Mouse (Mus musculus) naive thymus-derived CD4-positive, alpha-beta T cell, adult 2 months (primary cell): ENCODE results near the gene Dnmt1.
"Not testable (repeated sequence)": the region's sequence is repeated elsewhere in the genome, so short reads cannot be mapped to it uniquely, and the experiment has no call there.

ENCODE experiments used
- DNase-seq: peaks from one replicate; pipeline ENCODE4 v3.0.0-alpha.2; 2011; ENCODE audit warnings: low read depth

Dnmt1 gene

DNA sequence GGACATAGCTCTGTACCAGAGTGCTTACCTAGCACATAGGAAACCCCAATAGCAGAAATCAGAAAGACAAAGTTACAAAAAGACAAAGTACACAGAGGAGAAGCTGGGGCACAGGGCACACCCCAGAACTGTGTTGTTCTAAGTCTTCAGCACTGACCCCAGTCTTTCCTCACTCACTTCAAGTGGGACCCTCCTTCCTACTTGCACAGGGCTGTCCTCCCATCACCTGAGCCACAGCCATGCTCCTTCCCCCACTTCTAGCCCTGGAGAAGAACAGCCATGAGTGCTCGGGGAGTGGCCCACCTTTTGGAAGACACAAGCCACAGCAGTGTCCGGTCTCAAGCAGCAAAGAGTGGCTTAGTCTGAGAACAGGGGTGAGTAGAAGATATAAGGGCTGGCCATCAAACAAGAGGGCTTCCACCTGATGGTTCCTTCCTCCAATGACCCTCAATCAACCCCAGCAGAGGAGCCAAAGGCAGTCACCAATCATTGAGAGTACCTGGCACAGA, at the start of gene Dnmt1:
Dnmt1 (minus strand) TSS at position 459 of the 509 bp plus-strand sequence.
- DNase-seq = no peak

DNA sequence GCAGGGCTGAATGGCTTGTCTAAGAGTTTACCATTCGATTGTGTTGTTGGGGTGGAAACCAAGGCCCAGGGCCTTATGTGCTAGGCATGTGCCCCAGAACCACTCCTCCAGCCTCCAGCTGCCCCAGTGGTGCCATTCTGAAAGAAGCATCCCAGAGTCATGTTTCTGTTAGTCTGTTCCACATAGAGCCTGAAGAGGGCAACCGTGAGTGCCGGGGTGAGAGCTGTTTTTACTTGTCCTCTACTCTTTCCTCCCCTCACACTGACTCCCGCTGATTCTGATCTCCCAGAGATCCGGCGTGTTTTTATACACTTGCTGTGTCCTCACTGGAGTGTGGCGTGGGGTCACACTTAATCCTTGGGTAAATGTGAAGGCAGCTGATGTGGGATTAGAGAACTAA, 48.3 kb upstream of the Dnmt1 start:
- DNase-seq = no peak

DNA sequence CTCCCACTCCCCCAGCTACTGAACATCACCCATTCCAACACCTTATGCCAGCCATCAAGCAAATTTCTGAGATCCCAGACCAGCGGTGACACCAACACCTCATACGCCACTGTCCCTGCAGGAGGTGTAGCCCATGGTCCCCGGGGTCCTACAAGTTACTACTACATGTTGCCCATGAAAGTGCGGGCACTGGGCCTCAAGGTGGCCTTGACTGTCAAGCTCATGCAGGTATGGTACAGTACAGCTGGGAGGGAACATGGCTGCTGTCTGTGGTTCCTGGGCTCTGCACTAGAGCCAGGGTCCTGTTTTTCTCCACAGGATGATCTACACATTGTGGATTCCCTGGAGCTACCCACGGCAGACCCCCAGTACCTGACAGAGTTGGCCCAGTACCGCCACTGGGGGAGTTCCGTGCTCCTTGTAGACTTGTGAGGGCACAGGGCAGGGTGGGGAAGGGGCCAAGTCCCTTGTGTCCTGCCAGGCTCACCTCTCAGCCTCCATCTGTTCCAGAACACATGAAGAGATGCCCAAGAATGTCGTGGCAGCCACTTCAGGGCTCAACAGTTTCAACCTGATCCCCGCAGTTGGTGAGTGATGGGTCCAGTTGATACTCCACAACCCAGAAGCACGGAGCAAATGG, 47.7 kb upstream of the Dnmt1 start:
- DNase-seq = no peak

DNA sequence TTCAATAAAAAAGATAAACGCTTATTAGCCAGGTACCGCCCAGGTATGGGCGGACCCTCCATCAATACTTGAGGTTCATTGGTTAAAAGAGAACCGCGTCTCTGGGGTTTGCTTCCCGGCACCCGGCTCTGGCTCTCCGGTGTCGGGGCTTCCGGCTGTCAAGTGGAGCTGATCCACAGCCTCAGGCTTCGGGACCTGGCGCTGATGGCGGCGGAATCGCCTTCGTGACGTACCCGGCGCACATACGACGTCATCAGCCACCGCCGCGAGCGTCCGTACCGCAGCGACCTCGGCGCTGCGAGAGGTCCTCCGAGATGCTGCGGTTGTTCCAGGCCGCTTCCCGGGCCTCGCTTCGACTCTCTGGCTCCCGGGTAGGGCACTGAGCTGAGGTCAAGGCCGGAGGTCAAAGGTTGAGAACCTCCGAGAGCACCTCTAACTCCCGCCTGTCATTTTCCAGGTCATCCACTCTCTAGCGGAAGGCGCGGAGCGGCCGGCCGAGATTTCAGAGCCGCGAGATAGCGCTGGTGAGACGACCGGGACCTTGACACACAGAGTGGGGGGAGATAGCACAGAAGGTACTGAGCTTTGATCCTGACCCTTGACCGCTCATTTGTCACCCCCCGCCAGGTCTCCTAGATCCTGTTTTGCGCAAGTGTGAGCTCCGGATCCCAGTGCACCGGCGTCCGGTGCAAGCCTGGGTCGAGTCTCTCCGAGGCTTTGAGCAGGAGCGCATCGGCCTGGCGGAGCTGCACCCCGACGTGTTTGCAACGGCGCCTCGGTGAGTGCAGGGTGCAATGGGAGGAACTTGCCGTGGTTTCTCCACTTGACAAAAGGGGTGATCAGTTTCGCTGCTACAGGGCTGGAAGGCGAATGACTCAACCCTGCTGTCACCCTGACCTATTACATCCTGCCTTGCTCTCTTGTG, 43.2 kb upstream of the Dnmt1 start, which contains the start of gene Mrpl4:
Mrpl4 (plus strand) TSS at position 112 of the 925 bp plus-strand sequence.
- peak; percentile 91 for DNase-seq

DNA sequence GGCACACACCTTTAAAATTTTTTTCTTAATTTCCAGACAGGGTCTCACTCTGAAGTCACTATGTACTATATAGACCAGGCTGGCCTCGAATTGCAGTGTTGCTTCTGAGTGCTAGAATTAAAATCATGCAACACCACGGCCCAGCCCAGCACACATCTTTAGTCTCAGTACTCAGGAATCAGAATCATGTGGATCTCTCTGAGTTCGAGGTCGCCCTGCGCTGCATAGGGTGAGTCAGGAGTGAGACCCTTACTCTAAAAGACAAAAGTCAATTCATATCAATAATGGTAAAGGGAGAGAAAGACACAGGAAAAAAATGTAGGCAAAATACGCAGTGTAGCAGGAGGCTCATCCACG, 42.6 kb upstream of the Dnmt1 start:
- no peak for DNase-seq

DNA sequence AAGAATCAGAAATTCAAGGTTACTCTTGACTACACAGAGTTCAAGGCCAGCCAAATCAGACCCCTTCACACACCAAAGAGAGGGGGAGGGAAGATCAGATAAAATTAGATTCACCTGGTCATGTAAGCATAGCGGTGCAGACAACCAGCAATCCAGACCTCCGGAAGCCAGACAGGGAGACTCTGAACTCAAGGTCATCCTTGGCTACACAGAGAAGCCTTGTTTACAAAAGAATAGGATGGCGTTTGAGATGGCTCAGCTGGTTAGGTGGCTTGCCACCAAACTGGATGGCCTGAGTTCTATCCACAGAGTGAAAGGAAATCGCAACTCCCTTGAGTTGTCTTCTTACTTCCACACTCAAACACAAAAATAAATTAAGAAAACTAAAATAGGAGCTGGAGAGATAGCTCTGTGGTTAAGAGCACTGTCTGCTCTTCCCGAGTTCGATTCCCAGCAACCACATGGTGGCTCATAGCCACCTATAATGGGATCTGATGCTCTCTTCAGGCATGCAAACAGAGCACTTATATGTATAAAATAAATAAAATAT, 42.0 kb upstream of the Dnmt1 start:
- DNase-seq = no peak

DNA sequence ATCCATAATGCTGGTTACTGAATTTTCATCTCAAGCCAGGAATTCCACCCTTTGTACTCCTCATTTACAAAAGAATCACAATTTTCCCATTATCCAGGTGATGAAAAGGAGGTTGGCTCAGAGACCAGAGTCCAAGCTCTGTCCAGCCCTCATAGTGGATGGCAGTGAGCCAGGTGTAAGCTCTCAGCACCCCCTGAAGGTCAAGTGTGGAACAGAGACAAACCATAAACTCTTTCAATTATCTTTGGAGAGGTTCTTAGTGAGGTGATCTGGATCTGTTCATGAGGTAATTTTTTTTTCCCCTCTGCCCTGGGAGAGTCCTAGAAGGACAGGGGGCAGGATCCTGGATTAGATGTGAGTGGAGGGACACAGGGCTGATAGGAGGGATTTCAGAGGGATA, 41.1 kb upstream of the Dnmt1 start:
- no peak for DNase-seq

DNA sequence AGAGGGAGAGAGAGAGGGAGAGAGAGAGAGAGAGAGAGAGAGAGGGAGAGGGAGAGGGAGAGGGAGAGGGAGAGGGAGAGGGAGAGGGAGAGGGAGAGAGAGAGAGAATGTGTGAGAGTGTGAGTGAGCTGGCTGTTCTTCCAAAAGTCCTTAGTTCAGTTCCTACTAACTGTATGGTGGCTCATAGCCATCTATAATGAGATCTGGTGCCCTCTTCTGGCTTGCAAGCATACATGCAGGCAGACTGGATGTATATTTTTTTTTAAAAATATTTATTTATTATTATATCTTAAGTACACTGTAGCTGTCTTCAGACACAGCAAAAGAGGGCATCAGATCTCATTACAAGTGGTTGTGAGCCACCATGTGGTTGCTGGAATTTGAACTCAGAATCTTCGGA, 38.6 kb upstream of the Dnmt1 start:
- not testable (repeated sequence) for DNase-seq

DNA sequence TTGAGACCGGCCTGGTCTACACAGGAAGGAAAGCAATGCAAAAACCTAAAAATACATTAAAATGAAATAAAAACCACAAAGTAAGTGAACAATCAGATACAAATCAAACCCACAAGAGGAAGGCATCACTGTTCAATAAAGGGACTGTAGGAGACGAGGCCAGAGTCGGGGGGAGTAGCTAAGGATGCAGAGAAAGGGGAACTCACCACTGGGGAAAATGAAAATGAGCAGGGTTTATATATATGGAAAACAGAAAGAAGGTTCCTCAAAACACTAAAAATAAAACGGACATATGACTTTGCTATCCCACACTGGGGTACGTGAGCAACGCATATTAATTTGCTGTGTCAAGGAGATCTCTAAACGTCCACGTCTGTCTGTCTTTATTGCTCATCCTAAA, 37.4 kb upstream of the Dnmt1 start:
- no peak for DNase-seq

DNA sequence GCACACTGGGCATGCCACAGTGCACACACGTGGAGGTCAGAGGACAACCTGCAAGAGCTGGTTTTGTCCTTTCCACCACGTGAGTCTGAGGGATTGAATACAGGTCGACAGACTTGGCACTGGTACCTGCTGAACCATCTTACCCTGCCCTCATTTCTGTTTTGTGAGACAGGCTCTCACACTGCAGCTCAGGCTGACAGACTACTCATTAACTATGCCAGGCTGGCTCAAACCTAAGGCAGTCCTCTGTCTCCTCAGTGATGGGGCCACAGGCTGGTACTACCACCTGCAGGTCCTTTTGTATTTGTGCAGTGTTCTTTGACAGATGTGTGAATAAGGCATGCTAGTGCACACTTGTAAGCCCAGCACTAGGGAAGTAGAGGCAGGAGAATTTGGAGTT, 35.4 kb upstream of the Dnmt1 start:
- no peak for DNase-seq

DNA sequence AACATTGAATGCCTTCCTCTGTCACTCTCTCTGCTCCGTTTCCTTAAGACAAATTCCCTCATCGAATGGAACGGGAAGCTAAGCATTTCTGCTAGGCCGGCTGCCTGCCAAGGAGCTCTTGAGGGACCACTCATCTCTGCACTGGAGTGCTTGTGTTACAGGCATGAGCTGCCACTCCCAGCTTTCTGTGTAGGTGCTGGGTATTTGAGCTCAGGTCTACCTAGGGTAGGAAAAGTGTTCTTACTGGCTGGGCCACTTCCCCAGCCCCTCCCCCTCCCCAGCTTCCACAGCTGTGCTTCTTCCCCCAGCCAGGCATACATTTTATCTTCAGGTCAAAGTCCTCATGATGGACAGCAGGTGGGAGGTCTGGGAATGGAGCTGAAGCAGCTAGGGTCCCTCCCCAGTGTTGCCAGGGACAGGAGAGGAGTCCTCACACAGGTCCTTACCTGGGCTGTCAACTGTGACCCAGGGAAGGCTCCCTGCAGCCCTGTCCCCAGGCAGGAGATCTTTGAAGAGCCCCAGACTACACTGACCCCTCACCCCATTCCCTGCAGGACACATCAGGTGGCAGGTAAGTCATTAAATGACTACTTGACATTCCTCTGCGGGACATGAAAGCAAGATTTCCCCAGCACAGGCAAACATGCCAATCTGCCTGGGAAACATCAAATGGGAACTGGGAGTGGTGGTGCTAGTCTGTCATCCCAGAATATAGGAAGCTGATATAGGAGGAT, 33.6 kb upstream of the Dnmt1 start:
- DNase-seq = no peak

DNA sequence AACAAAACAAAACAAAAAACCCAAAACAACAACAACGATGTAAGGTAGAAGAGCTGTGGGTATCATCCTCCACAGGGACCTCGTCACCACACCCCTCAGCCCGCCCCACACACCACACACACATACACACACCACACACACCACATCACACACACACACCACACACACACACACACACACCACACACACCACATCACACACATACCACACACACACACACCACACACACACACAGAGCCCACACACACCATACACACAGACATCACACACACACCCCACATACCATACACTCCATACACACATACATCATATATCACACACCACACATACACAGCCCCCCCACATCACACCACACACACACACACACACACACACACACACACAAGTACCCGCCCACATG, 31.9 kb upstream of the Dnmt1 start:
- no peak for DNase-seq

DNA sequence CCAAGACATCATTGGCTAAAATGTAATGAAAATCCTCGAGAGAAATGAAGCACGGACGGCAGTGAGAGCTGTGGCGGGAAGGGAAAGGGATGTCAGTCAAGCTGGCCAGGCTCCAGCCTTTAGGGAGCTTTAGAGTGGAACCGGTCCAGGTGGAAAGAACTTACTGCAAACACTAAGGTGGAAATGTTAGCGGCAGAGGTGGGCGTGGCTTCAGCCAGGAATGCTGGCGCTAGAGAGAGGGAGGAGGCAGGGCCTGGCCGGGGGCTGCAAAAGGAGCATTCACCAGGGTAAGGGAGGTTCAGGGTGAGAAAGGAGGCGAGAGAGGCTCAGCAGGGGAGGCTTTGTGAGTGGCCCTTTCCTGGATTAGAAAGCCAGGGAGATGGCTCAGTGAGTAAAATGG, 31.2 kb upstream of the Dnmt1 start:
- DNase-seq = no peak

DNA sequence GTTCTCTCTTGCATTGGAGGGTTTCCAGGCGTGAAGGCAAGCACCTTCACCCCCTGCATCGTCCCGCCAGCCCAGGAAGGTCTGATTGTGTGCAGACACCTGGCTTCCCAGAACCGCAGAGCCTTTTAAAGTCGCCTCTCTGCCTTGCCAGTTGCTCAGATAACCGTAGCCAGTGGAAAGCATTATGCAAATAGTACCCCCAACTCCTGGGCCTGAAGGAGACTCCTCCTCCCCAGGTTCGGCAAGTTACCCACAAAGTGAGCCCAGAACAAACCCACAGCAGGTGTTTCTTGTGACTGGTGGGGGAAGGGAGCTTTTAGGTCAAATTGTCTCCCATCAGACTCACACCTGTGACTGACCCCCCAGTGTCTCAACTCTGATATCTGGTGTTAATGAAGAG, 28.3 kb upstream of the Dnmt1 start:
- DNase-seq = no peak

DNA sequence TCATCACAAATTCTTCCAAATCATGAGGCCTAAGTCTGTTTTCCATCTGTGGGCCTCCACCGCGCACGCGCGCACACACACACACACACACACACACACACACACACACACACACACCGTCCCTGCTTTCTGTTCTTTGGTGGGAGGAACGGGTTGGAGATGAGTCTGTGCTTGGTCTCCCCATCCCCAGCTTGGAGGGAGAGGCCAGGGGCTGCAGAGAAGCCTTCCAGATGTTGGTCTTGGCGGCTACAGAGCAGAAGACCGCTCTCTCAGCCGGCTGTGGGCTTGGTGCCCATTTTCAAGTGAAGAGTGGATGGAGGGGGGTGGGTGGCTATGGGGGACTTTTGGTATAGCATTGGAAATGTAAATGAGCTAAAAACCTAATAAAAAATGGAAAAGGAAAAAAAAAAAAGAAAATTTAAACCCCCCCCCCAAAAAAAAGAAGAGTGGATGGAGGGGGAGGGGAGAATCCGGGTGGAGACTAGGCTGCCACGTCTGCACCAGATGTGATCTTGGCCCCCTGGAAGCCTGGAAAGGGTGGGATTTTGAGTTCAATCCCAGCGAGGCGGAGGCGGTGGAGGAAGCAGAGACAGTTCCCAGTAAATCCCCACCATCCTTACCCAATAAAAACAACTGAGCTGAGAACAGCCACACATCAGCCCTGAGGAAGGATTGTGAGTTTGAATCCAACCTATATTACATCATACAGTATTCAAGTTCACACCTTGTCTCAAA, 27.4 kb upstream of the Dnmt1 start:
- DNase-seq = no peak

DNA sequence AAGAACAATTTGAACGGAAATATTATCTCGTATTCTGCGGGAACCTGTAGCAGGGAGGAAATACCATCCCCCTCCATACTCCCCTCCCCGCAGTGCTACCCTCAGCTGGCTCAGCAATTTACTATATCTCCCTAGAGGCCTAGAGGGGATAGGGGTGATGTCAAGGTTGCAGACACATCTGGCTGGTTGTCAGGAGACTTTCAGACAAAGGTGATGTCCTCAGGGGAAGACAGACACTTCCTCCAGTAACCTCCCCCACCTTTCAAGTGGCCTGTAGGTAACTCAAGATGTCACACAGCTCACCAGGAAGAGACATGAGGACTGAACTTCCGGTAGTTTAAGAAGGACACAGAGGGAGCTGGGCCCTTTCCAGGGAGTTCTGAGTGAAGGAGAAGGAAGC, 23.5 kb upstream of the Dnmt1 start:
- peak; percentile 50 for DNase-seq

DNA sequence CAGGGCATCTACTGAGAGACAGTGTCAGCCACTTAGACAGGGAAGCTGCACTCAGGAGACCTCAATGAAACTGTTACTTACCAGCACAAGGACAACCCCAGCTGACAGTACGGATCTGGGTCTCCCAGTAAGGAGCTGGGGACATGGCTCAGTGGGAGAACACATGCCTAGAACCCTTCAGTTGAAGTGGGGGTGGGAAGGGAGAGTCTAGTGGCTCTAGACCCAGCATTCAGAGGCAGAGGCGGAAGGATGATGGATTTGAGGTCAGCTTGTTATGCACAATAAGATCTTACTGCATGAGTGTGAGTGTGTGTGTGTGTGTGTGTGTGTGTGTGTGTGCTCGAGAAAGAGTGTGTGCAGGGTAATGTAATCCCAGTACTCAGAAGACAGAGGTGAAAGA, 22.5 kb upstream of the Dnmt1 start:
- DNase-seq = no peak

DNA sequence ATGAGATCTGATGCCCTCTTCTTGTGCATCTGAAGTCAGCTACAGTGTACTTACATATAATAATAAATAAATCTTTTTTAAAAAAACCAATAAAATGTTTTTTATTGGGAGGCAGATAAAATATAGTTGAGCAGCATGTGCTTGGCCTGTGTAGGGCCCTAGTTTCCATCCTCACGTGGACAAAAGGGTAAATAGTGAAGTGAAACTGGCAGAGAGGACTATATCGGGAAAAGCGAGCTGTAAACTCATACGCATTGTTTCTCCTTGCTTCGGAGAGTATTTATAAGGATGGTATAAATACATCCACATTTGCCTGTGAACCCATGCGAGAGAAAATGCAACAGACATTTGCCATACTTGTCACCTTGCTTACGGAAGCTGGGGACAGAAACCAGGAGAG, 20.1 kb upstream of the Dnmt1 start:
- DNase-seq = no peak

DNA sequence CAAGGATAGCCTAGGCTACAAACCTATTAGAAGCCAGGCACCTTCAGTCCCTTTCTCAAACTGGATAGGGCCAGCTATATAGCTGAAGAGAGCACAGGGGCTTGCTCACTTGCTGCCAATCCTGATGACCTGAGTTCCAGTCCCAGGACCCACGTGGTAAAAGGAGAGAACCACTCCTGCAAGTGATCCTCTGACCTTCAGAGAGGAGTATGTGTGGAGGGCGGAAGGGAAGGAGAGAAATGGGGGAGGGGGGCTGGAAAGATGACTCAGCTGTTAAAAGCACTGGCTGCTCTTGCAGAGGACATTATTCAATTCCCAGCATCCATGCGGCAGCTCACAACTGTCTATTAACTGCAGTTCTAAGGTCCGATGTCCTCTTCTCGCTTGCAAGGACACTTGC, 19.5 kb upstream of the Dnmt1 start:
- DNase-seq = no peak

DNA sequence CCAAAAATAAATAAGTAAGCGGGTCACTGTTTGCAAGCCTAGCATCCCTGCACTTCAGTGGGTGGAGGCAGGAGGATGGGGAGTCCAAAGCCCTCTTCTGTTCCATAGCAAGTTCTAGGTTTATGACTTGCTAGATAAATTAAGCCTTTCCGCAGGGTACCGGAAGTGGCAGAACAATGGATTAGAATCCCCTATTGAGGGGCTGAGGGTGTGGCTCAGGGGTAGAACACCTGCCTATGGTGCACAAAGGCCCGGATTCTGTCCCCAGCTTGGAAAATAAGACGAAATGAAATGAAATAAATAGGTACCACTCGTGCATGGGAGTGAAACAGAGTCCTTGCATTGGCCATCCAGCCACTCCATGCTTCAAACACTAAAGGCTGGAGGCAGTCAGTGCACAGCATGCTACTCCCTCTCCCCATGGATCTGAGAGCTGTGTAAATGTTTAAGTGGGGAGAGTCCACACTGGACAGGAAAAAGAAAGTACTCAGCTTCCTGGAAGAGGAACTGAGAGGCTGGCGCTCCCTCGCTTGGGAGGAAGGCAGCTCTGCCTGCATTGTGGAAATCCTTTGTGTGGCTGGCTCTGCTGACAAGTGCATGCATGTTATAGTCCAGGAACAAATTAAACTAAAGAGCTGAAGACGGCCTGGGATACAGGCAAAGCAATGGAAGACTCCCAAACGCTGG, 18.9 kb upstream of the Dnmt1 start:
- DNase-seq = no peak
